Mouse (Mus musculus): ENCODE data around the gene Pmfbp1.

GRCm38 (mm10) chr8:109457387-109457786 is 36.4 kb upstream of the Pmfbp1 start:
- TF ChIP-seq POLR2A (IDR thresholded peaks at IDR 0.05; ENCODE audit: low read depth, low read length) (no peak), CTCF (IDR thresholded peaks at IDR 0.05; ENCODE audit: extremely low read depth, insufficient read depth, insufficient read length, insufficient replicate concordance) (no peak)
